Mouse (Mus musculus): ENCODE results near the gene Frmd8.

Frmd8 gene

GRCm38 (mm10) chr19:5849843-5850527 lies 25.1 kb downstream of the Frmd8 start:
- peak; percentile 72 for DNase-seq (ENCODE audit: low read depth, low spot score)

- DNase-seq (ENCODE audit: low read depth, low spot score), result no peak
Measured at GRCm38 (mm10) chr19:5848826-5849672, 26.0 kb downstream of the Frmd8 start.

GRCm38 (mm10) chr19:5848032-5848825 lies 26.8 kb downstream of the Frmd8 start:
- DNase-seq (ENCODE audit: low read depth, low spot score), result no peak

GRCm38 (mm10) chr19:5847306-5847796 lies 27.7 kb downstream of the Frmd8 start:
- no peak for DNase-seq (ENCODE audit: low read depth, low spot score)

- peak; percentile 59 for DNase-seq (ENCODE audit: low read depth, low spot score)
Measured at GRCm38 (mm10) chr19:5846557-5847305, 28.3 kb downstream of the Frmd8 start.

GRCm38 (mm10) chr19:5846154-5846553 lies 28.9 kb downstream of the Frmd8 start:
- no peak for DNase-seq (ENCODE audit: low read depth, low spot score)

GRCm38 (mm10) chr19:5845319-5846135 lies 29.5 kb downstream of the Frmd8 start:
- peak; percentile 86 for DNase-seq (ENCODE audit: low read depth, low spot score)

GRCm38 (mm10) chr19:5844831-5845318 lies 30.2 kb downstream of the Frmd8 start:
- no peak for DNase-seq (ENCODE audit: low read depth, low spot score)

- no peak for DNase-seq (ENCODE audit: low read depth, low spot score)
Measured at GRCm38 (mm10) chr19:5843781-5844691, 31.0 kb downstream of the Frmd8 start.

- no peak for DNase-seq (ENCODE audit: low read depth, low spot score)
Measured at GRCm38 (mm10) chr19:5842785-5843730, 32.0 kb downstream of the Frmd8 start.

- no peak for DNase-seq (ENCODE audit: low read depth, low spot score)
Measured at GRCm38 (mm10) chr19:5841999-5842784, 32.9 kb downstream of the Frmd8 start.

- DNase-seq (ENCODE audit: low read depth, low spot score), result no peak
Measured at GRCm38 (mm10) chr19:5841389-5841946, 33.6 kb downstream of the Frmd8 start.

- DNase-seq (ENCODE audit: low read depth, low spot score), result no peak
Measured at GRCm38 (mm10) chr19:5840890-5841388, 34.1 kb downstream of the Frmd8 start.

- DNase-seq (ENCODE audit: low read depth, low spot score), result no peak
Measured at GRCm38 (mm10) chr19:5840086-5840889, 34.8 kb downstream of the Frmd8 start.

- no peak for DNase-seq (ENCODE audit: low read depth, low spot score)
Measured at GRCm38 (mm10) chr19:5839317-5840085, 35.6 kb downstream of the Frmd8 start.
